Mouse (Mus musculus) hindbrain, embryonic 15.5 days (tissue): ENCODE data around the gene Ddx52. TPM values are rescaled to one million over a fixed set of nuclear protein-coding genes. Genes with fewer than 3 reads are reported as not detected.

Source experiments
- ATAC-seq: fragments of 200-750 bp; cut with Nextera tagmentation; 2 replicates; pipeline ENCODE4 v1.8.0; 2017; ENCODE audit warnings: low read depth, moderate number of reproducible peaks, moderate TSS enrichment; ENCODE audit not compliant: low FRiP score
- H3K27ac ChIP-seq: fragments of 300-500 bp; sonication (generic); replicated peaks from 2 replicates; pipeline ENCODE4 v1.5.1; 2015; ENCODE audit warnings: mild to moderate bottlenecking, inconsistent platforms
- H3K27me3 ChIP-seq: fragments of 300-500 bp; sonication (generic); 2 replicates; pipeline ENCODE4 v1.6.1; 2015; ENCODE audit warnings: control low read depth, inconsistent platforms
- H3K36me3 ChIP-seq: fragments of 300-500 bp; sonication (generic); 2 replicates; pipeline ENCODE4 v1.6.1; 2015; ENCODE audit warnings: control low read depth, inconsistent platforms
- H3K4me1 ChIP-seq: fragments of 300-500 bp; sonication (generic); replicated peaks from 2 replicates; pipeline ENCODE4 v1.6.1; 2015; ENCODE audit warnings: control low read depth, inconsistent platforms
- H3K4me2 ChIP-seq: fragments of 300-500 bp; sonication (generic); 2 replicates; pipeline ENCODE4 v1.6.1; 2015; ENCODE audit warnings: moderate library complexity, mild to moderate bottlenecking, inconsistent platforms
- H3K4me3 ChIP-seq: fragments of 300-500 bp; sonication (generic); 2 replicates; pipeline ENCODE4 v1.5.1; 2015; ENCODE audit warnings: mild to moderate bottlenecking, inconsistent platforms
- H3K9ac ChIP-seq: fragments of 300-500 bp; sonication (generic); 2 replicates; pipeline ENCODE4 v1.6.1; 2015; ENCODE audit warnings: inconsistent platforms
- H3K9me3 ChIP-seq: fragments of 300-500 bp; sonication (generic); 2 replicates; pipeline ENCODE4 v1.6.1; 2016; ENCODE audit warnings: control low read depth, inconsistent platforms
- WGBS: fragments of 180-500 bp; shearing (Covaris S2); methylation state at CpG from one replicate; pipeline ENCODE4 v1.1.7; 2015; 5-methylcytosine and 5-hydroxymethylcytosine counted together
- polyA plus RNA-seq: library from polyadenylated mRNA; unstranded; fragments of >200 nt; fragmentation: Nextera tagmentation; extraction: Ambion mirVana; gene quantifications from 2 replicates; pipeline ENCODE4 v1.2.1, GENCODE M21; 2015

Ddx52 gene
- polyA plus RNA-seq, result 20.9 and 21.3 TPM in 2 replicates

GRCm38 (mm10) chr11:83941950-83942840 lies at the start of gene Ddx52:
Gene Ddx52, plus strand, starts transcription at chr11:83942062.
- peak within 1 kb of the TSS; percentile 74 for H3K9ac ChIP-seq
- H3K27ac ChIP-seq, result peak within 1 kb of the TSS; percentile 77
- WGBS, result 1% methylated on average over 49 of the region's 49 CpGs
- H3K4me3 ChIP-seq, result peak within 1 kb of the TSS; percentile 78
- peak within 1 kb of the TSS; percentile 69 for H3K4me2 ChIP-seq
- ATAC-seq, result peak; percentile 96
- no peaks in the 10 kb centered on the region for H3K9me3 ChIP-seq
- H3K36me3 ChIP-seq, result peaks cover 30% of the 10 kb centered on the region
- peaks cover 14% of the 10 kb centered on the region; the same call in 1 of the 2 replicates for H3K27me3 ChIP-seq
- H3K4me1 ChIP-seq, result peaks cover 12% of the 10 kb centered on the region

GRCm38 (mm10) chr11:83893325-83893724 lies 48.5 kb upstream of the Ddx52 start:
- no peaks in the 10 kb centered on the region for H3K36me3 ChIP-seq
- 78% methylated on average over 9 of the region's 9 CpGs for WGBS

GRCm38 (mm10) chr11:83896430-83897410 lies 45.1 kb upstream of the Ddx52 start:
- Histone ChIP-seq H3K4me2 (no peak overlapping the region), H3K9me3 (no peaks in the 10 kb centered on the region), H3K27ac (no peak overlapping the region), H3K4me3 (no peak overlapping the region), H3K4me1 (no peaks in the 10 kb centered on the region), H3K36me3 (no peaks in the 10 kb centered on the region), H3K9ac (no peak overlapping the region), H3K27me3 (no peaks in the 10 kb centered on the region)
- 87% methylated on average over 16 of the region's 16 CpGs for WGBS
- no peak for ATAC-seq

More at GRCm38 (mm10) chr11:83893325-83893724, 48.5 kb upstream of the Ddx52 start:
- H3K4me2 ChIP-seq, result no peak overlapping the region
- no peak overlapping the region for H3K9ac ChIP-seq
- H3K27me3 ChIP-seq, result no peaks in the 10 kb centered on the region
- no peaks in the 10 kb centered on the region for H3K9me3 ChIP-seq
- H3K4me3 ChIP-seq, result no peak overlapping the region
- H3K4me1 ChIP-seq, result no peaks in the 10 kb centered on the region
- ATAC-seq, result no peak
- H3K27ac ChIP-seq, result no peak overlapping the region

GRCm38 (mm10) chr11:83897569-83897968 lies 44.3 kb upstream of the Ddx52 start:
- no peak overlapping the region for H3K4me2 ChIP-seq
- no peaks in the 10 kb centered on the region for H3K9me3 ChIP-seq
- H3K36me3 ChIP-seq, result no peaks in the 10 kb centered on the region
- no peaks in the 10 kb centered on the region for H3K27me3 ChIP-seq
- WGBS, result 76% methylated on average over 7 of the region's 7 CpGs
- H3K4me3 ChIP-seq, result no peak overlapping the region
- ATAC-seq, result no peak
- no peak overlapping the region for H3K27ac ChIP-seq
- no peaks in the 10 kb centered on the region for H3K4me1 ChIP-seq
- no peak overlapping the region for H3K9ac ChIP-seq

- no peak overlapping the region for H3K4me2 ChIP-seq
- no peak overlapping the region for H3K9ac ChIP-seq
- no peak overlapping the region for H3K27ac ChIP-seq
- no peaks in the 10 kb centered on the region for H3K4me1 ChIP-seq
- no peak for ATAC-seq
- no peaks in the 10 kb centered on the region for H3K36me3 ChIP-seq
- no peak overlapping the region for H3K4me3 ChIP-seq
- WGBS, result 84% methylated on average over 3 of the region's 3 CpGs
- no peaks in the 10 kb centered on the region for H3K27me3 ChIP-seq
- no peaks in the 10 kb centered on the region for H3K9me3 ChIP-seq
These were observed 39.0 kb upstream of the Ddx52 start for GRCm38 (mm10) chr11:83902812-83903211.

GRCm38 (mm10) chr11:83905756-83906155 lies 36.1 kb upstream of the Ddx52 start:
- Histone ChIP-seq H3K4me1 (no peaks in the 10 kb centered on the region), H3K4me2 (no peak overlapping the region), H3K27me3 (no peaks in the 10 kb centered on the region), H3K36me3 (no peaks in the 10 kb centered on the region), H3K27ac (no peak overlapping the region), H3K4me3 (no peak overlapping the region), H3K9ac (no peak overlapping the region), H3K9me3 (no peaks in the 10 kb centered on the region)
- ATAC-seq, result no peak
- WGBS, result 65% methylated on average over 5 of the region's 5 CpGs

- H3K9ac ChIP-seq, result no peak overlapping the region
- no peak overlapping the region for H3K4me3 ChIP-seq
- H3K27ac ChIP-seq, result no peak overlapping the region
- no peaks in the 10 kb centered on the region for H3K9me3 ChIP-seq
- H3K27me3 ChIP-seq, result no peaks in the 10 kb centered on the region
- WGBS, result 32% methylated on average over 7 of the region's 7 CpGs
- no peak overlapping the region for H3K4me2 ChIP-seq
- no peak for ATAC-seq
- no peaks in the 10 kb centered on the region for H3K4me1 ChIP-seq
- no peaks in the 10 kb centered on the region for H3K36me3 ChIP-seq
These were observed 33.5 kb upstream of the Ddx52 start for GRCm38 (mm10) chr11:83908376-83908775.

- H3K36me3 ChIP-seq, result no peaks in the 10 kb centered on the region
- H3K4me3 ChIP-seq, result no peak overlapping the region
- H3K9ac ChIP-seq, result no peak overlapping the region
- ATAC-seq, result no peak
- no peaks in the 10 kb centered on the region for H3K27me3 ChIP-seq
- H3K4me1 ChIP-seq, result no peaks in the 10 kb centered on the region
- WGBS, result 81% methylated on average over 8 of the region's 8 CpGs
- H3K9me3 ChIP-seq, result no peaks in the 10 kb centered on the region
- H3K27ac ChIP-seq, result no peak overlapping the region
- H3K4me2 ChIP-seq, result no peak overlapping the region
These were observed 28.0 kb upstream of the Ddx52 start for GRCm38 (mm10) chr11:83913824-83914311.

GRCm38 (mm10) chr11:83914501-83914900 lies 27.4 kb upstream of the Ddx52 start:
- Histone ChIP-seq H3K27me3 (no peaks in the 10 kb centered on the region), H3K9me3 (no peaks in the 10 kb centered on the region), H3K36me3 (no peaks in the 10 kb centered on the region), H3K4me2 (no peak overlapping the region), H3K4me3 (no peak overlapping the region), H3K27ac (no peak overlapping the region), H3K4me1 (no peaks in the 10 kb centered on the region), H3K9ac (no peak overlapping the region)
- WGBS, result 83% methylated on average over 4 of the region's 4 CpGs
- ATAC-seq, result no peak

GRCm38 (mm10) chr11:83922600-83922999 lies 19.3 kb upstream of the Ddx52 start:
- ATAC-seq, result no peak
- H3K4me1 ChIP-seq, result no peaks in the 10 kb centered on the region

GRCm38 (mm10) chr11:83927097-83927496 lies 14.8 kb upstream of the Ddx52 start:
- WGBS, result 60% methylated on average over 3 of the region's 3 CpGs

More at GRCm38 (mm10) chr11:83922600-83922999, 19.3 kb upstream of the Ddx52 start:
- Histone ChIP-seq H3K27ac (no peak overlapping the region), H3K36me3 (no peaks in the 10 kb centered on the region), H3K27me3 (no peaks in the 10 kb centered on the region), H3K4me3 (no peak overlapping the region), H3K4me2 (no peak overlapping the region), H3K9ac (no peak overlapping the region), H3K9me3 (no peaks in the 10 kb centered on the region)
- WGBS, result 79% methylated on average over 2 of the region's 2 CpGs

More at GRCm38 (mm10) chr11:83927097-83927496, 14.8 kb upstream of the Ddx52 start:
- ATAC-seq, result no peak
- H3K36me3 ChIP-seq, result no peaks in the 10 kb centered on the region
- no peaks in the 10 kb centered on the region for H3K27me3 ChIP-seq
- H3K9me3 ChIP-seq, result no peaks in the 10 kb centered on the region
- H3K4me1 ChIP-seq, result no peaks in the 10 kb centered on the region
- H3K4me2 ChIP-seq, result no peak overlapping the region
- no peak overlapping the region for H3K9ac ChIP-seq
- no peak overlapping the region for H3K4me3 ChIP-seq
- no peak overlapping the region for H3K27ac ChIP-seq
